Mouse (Mus musculus) lung, postnatal 0 days (tissue): Measurements from ENCODE around the gene Eda2r. TPM values are rescaled to one million over a fixed set of nuclear protein-coding genes. Genes with fewer than 3 reads are reported as not detected.

ENCODE experiments used
- ATAC-seq: fragments of 200-750 bp; cut with Nextera tagmentation; 2 replicates; pipeline ENCODE4 v1.8.0; 2017; ENCODE audit warnings: moderate library complexity
- DNase-seq: peaks from one replicate; pipeline ENCODE4 v3.0.0-alpha.2; 2016; ENCODE audit warnings: low spot score
- H3K27ac ChIP-seq: fragments of 300-500 bp; sonication (generic); 2 replicates; pipeline ENCODE4 v1.5.1; 2014; ENCODE audit warnings: antibody characterized with exemption, mild to moderate bottlenecking, low read length, mixed read lengths
- H3K27me3 ChIP-seq: fragments of 300-500 bp; sonication (generic); replicated peaks from 2 replicates; pipeline ENCODE4 v1.6.1; 2014; ENCODE audit warnings: low read length, mixed read lengths; ENCODE audit not compliant: insufficient read depth
- H3K36me3 ChIP-seq: fragments of 300-500 bp; sonication (generic); 2 replicates; pipeline ENCODE4 v1.6.1; 2014; ENCODE audit warnings: low read length, mixed read lengths; ENCODE audit not compliant: insufficient read depth
- H3K4me1 ChIP-seq: fragments of 300-500 bp; sonication (generic); 2 replicates; pipeline ENCODE4 v1.6.1; 2014; ENCODE audit warnings: antibody characterized with exemption, low read depth, low read length, mixed read lengths; ENCODE audit not compliant: insufficient read depth
- H3K4me2 ChIP-seq: fragments of 300-500 bp; sonication (generic); replicated peaks from 2 replicates; pipeline ENCODE4 v1.6.1; 2014; ENCODE audit warnings: low read depth, mild to moderate bottlenecking, low read length, moderate library complexity, mixed read lengths
- H3K4me3 ChIP-seq: fragments of 300-500 bp; sonication (generic); 2 replicates; pipeline ENCODE4 v1.5.1; 2014; ENCODE audit warnings: low read depth, low read length
- H3K9ac ChIP-seq: fragments of 300-500 bp; sonication (generic); replicated peaks from 2 replicates; pipeline ENCODE4 v1.6.1; 2014; ENCODE audit warnings: low read depth, mild to moderate bottlenecking
- H3K9me3 ChIP-seq: fragments of 300-500 bp; sonication (generic); 2 replicates; pipeline ENCODE4 v1.6.1; 2016; ENCODE audit warnings: low read length, mixed read lengths
- CTCF ChIP-seq: IDR thresholded peaks from 2 replicates; pipeline ENCODE4 v1.5.1; 2016; ENCODE audit warnings: antibody characterized with exemption, mild to moderate bottlenecking
- EP300 ChIP-seq: IDR thresholded peaks from 2 replicates; pipeline ENCODE4 v1.6.1; 2016; ENCODE audit warnings: antibody characterized with exemption, mild to moderate bottlenecking, control low read depth
- WGBS: fragments of 180-500 bp; shearing (Covaris S2); extraction: QIAGEN DNeasy Blood & Tissue Kit; methylation state at CpG from one replicate; pipeline ENCODE4 v1.1.7; 2014; 5-methylcytosine and 5-hydroxymethylcytosine counted together
- polyA plus RNA-seq: library from polyadenylated mRNA; unstranded; fragments of >200 nt; fragmentation: Nextera tagmentation; extraction: Ambion mirVana; gene quantifications from 2 replicates; pipeline ENCODE4 v1.2.1, GENCODE M21; 2015

The Eda2r gene
- polyA plus RNA-seq, 1 experiment from 2014 or later: 0.62 TPM

GRCm38 (mm10) chrX:97368741-97369140 is 8.3 kb downstream of the Eda2r start:
- ATAC-seq (no peak), DNase-seq (no peak)
- no peak overlapping the region for H3K27ac ChIP-seq
- no peak overlapping the region for H3K4me3 ChIP-seq
- no peaks in the 10 kb centered on the region for H3K36me3 ChIP-seq
- H3K27me3 ChIP-seq: no peaks in the 10 kb centered on the region
- WGBS: 91% methylated on average over 2 of the region's 2 CpGs
- no peaks in the 10 kb centered on the region for H3K9me3 ChIP-seq
- no peak overlapping the region for H3K4me2 ChIP-seq
- no peak for TF ChIP-seq CTCF
- no peak for TF ChIP-seq EP300
- no peaks in the 10 kb centered on the region for H3K4me1 ChIP-seq
- no peak overlapping the region for H3K9ac ChIP-seq

GRCm38 (mm10) chrX:97360919-97361318 is 16.1 kb downstream of the Eda2r start:
- no peaks in the 10 kb centered on the region for H3K9me3 ChIP-seq
- 68% methylated on average over 2 of the region's 2 CpGs for WGBS
- H3K36me3 ChIP-seq: no peaks in the 10 kb centered on the region
- no peaks in the 10 kb centered on the region for H3K4me1 ChIP-seq
- no peaks in the 10 kb centered on the region for H3K27me3 ChIP-seq
- no peak overlapping the region for H3K4me3 ChIP-seq
- TF ChIP-seq CTCF (no peak), EP300 (no peak)
- ATAC-seq: no peak
- no peak overlapping the region for H3K4me2 ChIP-seq
- no peak overlapping the region for H3K9ac ChIP-seq
- DNase-seq: no peak
- H3K27ac ChIP-seq: no peak overlapping the region

GRCm38 (mm10) chrX:97327891-97328290 is 49.1 kb downstream of the Eda2r start:
- H3K4me2 ChIP-seq: no peak overlapping the region

More at GRCm38 (mm10) chrX:97327891-97328290, 49.1 kb downstream of the Eda2r start:
- ATAC-seq: no peak
- H3K4me3 ChIP-seq: no peak overlapping the region
- no peak overlapping the region for H3K9ac ChIP-seq
- no peaks in the 10 kb centered on the region for H3K27me3 ChIP-seq
- TF ChIP-seq EP300 (no peak), CTCF (no peak)
- H3K36me3 ChIP-seq: no peaks in the 10 kb centered on the region
- H3K9me3 ChIP-seq: no peaks in the 10 kb centered on the region
- DNase-seq: no peak
- no peaks in the 10 kb centered on the region for H3K4me1 ChIP-seq
- no peak overlapping the region for H3K27ac ChIP-seq
